Mouse (Mus musculus): ENCODE data around the gene Pln. TPM values are rescaled to one million over a fixed set of nuclear protein-coding genes. Genes with fewer than 3 reads are reported as not detected.

The Pln gene
- total and polyA plus RNA-seq, 2 experiments, result 0.09 TPM; not detected in 1

DNA sequence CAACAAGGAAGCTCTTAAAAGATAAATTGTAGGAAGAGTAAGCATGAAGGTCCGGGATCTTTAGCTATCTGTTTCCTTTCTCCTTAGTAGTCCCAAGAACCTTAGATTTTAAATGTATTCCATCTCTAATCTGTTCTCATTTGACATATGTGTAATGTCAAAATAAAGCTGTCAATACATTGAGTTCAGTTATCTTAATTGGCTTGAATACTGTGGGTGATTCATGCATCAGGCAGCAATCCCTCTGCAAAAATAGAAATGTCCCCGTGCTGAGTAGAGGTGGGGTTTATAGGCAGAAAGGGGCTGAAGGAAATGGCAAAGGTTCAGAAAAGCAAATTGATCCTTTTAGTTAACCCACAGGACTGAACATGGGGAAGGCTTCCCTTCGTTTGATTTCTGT, 8.2 kb upstream of the Pln start:
- no peaks in the 10 kb centered on the region; the same call in 1 of the 2 replicates for H3K36me3 ChIP-seq (ENCODE audit: control insufficient read depth, insufficient read depth, low read length)
- TF ChIP-seq POLR2A (IDR thresholded peaks at IDR 0.05; ENCODE audit: extremely low read depth, insufficient read depth, low read length) (no peak), CTCF (IDR thresholded peaks at IDR 0.05; ENCODE audit: low read depth, low read length) (no peak)
- H3K27me3 ChIP-seq (ENCODE audit: control insufficient read depth, insufficient read depth, low read length), result no peaks in the 10 kb centered on the region
- H3K79me2 ChIP-seq (ENCODE audit: control insufficient read depth, insufficient read depth, low read length), result peaks cover 16% of the 10 kb centered on the region; the same call in 1 of the 2 replicates
- no peak overlapping the region for H3K27ac ChIP-seq (replicated peaks; ENCODE audit: insufficient read depth, low read depth, low read length)
- no peak overlapping the region for H3K4me3 ChIP-seq (ENCODE audit: insufficient read depth, low read depth, low read length)
- no peak for DNase-seq (ENCODE audit: extremely low read depth, low read depth, low spot score)
- H3K9ac ChIP-seq (ENCODE audit: low read depth, low read length), result no peak overlapping the region
- peaks cover 8% of the 10 kb centered on the region for H3K4me1 ChIP-seq (ENCODE audit: control insufficient read depth, insufficient read depth, low read length)
- 46% methylated on average over 3 of the region's 3 CpGs for WGBS

- Histone ChIP-seq H3K9ac (ENCODE audit: low read depth, low read length) (no peak overlapping the region), H3K36me3 (ENCODE audit: control insufficient read depth, insufficient read depth, low read length) (peaks cover 2% of the 10 kb centered on the region), H3K4me1 (ENCODE audit: control insufficient read depth, insufficient read depth, low read length) (peaks cover 5% of the 10 kb centered on the region), H3K4me3 (ENCODE audit: insufficient read depth, low read depth, low read length) (no peak overlapping the region), H3K27me3 (ENCODE audit: control insufficient read depth, insufficient read depth, low read length) (no peaks in the 10 kb centered on the region), H3K79me2 (ENCODE audit: control insufficient read depth, insufficient read depth, low read length) (peaks cover 14% of the 10 kb centered on the region; the same call in 1 of the 2 replicates), H3K27ac (replicated peaks; ENCODE audit: insufficient read depth, low read depth, low read length) (no peak overlapping the region)
- DNase-seq (ENCODE audit: extremely low read depth, low read depth, low spot score), result peak; percentile 39
- WGBS, result 48% methylated on average over 2 of the region's 2 CpGs
- no peak for TF ChIP-seq CTCF (IDR thresholded peaks at IDR 0.05; ENCODE audit: low read depth, low read length)
- TF ChIP-seq POLR2A (IDR thresholded peaks at IDR 0.05; ENCODE audit: extremely low read depth, insufficient read depth, low read length), result no peak
Measured at GRCm38 (mm10) chr10:53332752-53333151, 4.7 kb upstream of the Pln start.

DNA sequence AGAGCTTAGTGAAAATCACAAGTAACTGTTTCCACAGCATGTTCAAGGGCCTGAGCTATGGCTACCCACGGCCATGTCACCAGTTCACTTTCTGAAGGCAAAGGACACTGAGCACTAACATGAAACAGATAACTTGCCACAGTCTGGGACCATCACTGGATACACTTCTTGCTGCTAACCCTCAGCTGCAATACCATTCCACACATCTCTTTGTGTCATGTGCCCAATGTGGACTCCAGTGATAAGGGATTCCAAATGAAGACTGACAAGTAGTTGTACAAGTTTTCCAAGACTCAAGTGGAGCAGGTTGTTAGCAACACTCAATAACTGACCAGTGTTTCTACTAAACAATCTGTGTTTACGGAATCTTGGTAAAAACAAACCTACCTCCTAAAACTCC, 2.2 kb upstream of the Pln start:
- 61% methylated on average over 2 of the region's 2 CpGs for WGBS
- Histone ChIP-seq H3K79me2 (ENCODE audit: control insufficient read depth, insufficient read depth, low read length) (peaks cover 9% of the 10 kb centered on the region; the same call in 1 of the 2 replicates), H3K27ac (replicated peaks; ENCODE audit: insufficient read depth, low read depth, low read length) (no peak overlapping the region), H3K4me3 (ENCODE audit: insufficient read depth, low read depth, low read length) (no peak overlapping the region), H3K4me1 (ENCODE audit: control insufficient read depth, insufficient read depth, low read length) (peaks cover 4% of the 10 kb centered on the region), H3K27me3 (ENCODE audit: control insufficient read depth, insufficient read depth, low read length) (no peaks in the 10 kb centered on the region), H3K9ac (ENCODE audit: low read depth, low read length) (no peak overlapping the region), H3K36me3 (ENCODE audit: control insufficient read depth, insufficient read depth, low read length) (peaks cover 2% of the 10 kb centered on the region)
- DNase-seq (ENCODE audit: extremely low read depth, low read depth, low spot score), result no peak
- TF ChIP-seq CTCF (IDR thresholded peaks at IDR 0.05; ENCODE audit: low read depth, low read length) (no peak), POLR2A (IDR thresholded peaks at IDR 0.05; ENCODE audit: extremely low read depth, insufficient read depth, low read length) (no peak)

GRCm38 (mm10) chr10:53335974-53336373, 1.5 kb upstream of the Pln start:
- no peak overlapping the region for H3K27ac ChIP-seq (replicated peaks; ENCODE audit: insufficient read depth, low read depth, low read length)
- TF ChIP-seq CTCF (IDR thresholded peaks at IDR 0.05; ENCODE audit: low read depth, low read length), result no peak
- TF ChIP-seq POLR2A (IDR thresholded peaks at IDR 0.05; ENCODE audit: extremely low read depth, insufficient read depth, low read length), result no peak
- 91% methylated on average over 3 of the region's 3 CpGs for WGBS
- H3K4me1 ChIP-seq (ENCODE audit: control insufficient read depth, insufficient read depth, low read length), result peaks cover 4% of the 10 kb centered on the region
- no peak for DNase-seq (ENCODE audit: extremely low read depth, low read depth, low spot score)
- no peaks in the 10 kb centered on the region for H3K27me3 ChIP-seq (ENCODE audit: control insufficient read depth, insufficient read depth, low read length)
- no peak overlapping the region for H3K4me3 ChIP-seq (ENCODE audit: insufficient read depth, low read depth, low read length)
- peaks cover 3% of the 10 kb centered on the region for H3K36me3 ChIP-seq (ENCODE audit: control insufficient read depth, insufficient read depth, low read length)
- peaks cover 8% of the 10 kb centered on the region; the same call in 1 of the 2 replicates for H3K79me2 ChIP-seq (ENCODE audit: control insufficient read depth, insufficient read depth, low read length)
- no peak overlapping the region for H3K9ac ChIP-seq (ENCODE audit: low read depth, low read length)

- Histone ChIP-seq H3K4me1 (ENCODE audit: control insufficient read depth, insufficient read depth, low read length) (peaks cover 4% of the 10 kb centered on the region), H3K27ac (replicated peaks; ENCODE audit: insufficient read depth, low read depth, low read length) (no peak overlapping the region), H3K36me3 (ENCODE audit: control insufficient read depth, insufficient read depth, low read length) (peaks cover 3% of the 10 kb centered on the region), H3K4me3 (ENCODE audit: insufficient read depth, low read depth, low read length) (no peak overlapping the region), H3K79me2 (ENCODE audit: control insufficient read depth, insufficient read depth, low read length) (peaks cover 18% of the 10 kb centered on the region; the same call in 1 of the 2 replicates), H3K9ac (ENCODE audit: low read depth, low read length) (no peak overlapping the region), H3K27me3 (ENCODE audit: control insufficient read depth, insufficient read depth, low read length) (no peaks in the 10 kb centered on the region)
- TF ChIP-seq POLR2A (IDR thresholded peaks at IDR 0.05; ENCODE audit: extremely low read depth, insufficient read depth, low read length), result no peak
- TF ChIP-seq CTCF (IDR thresholded peaks at IDR 0.05; ENCODE audit: low read depth, low read length), result no peak
- no peak for DNase-seq (ENCODE audit: extremely low read depth, low read depth, low spot score)
- WGBS, result 51% methylated on average over 2 of the region's 2 CpGs
Measured at GRCm38 (mm10) chr10:53339045-53339444, 1.6 kb downstream of the Pln start.

GRCm38 (mm10) chr10:53341288-53341965, 4.0 kb downstream of the Pln start:
- no peak for TF ChIP-seq POLR2A (IDR thresholded peaks at IDR 0.05; ENCODE audit: extremely low read depth, insufficient read depth, low read length)
- TF ChIP-seq CTCF (IDR thresholded peaks at IDR 0.05; ENCODE audit: low read depth, low read length), result peak; percentile 45
- no peak overlapping the region for H3K4me3 ChIP-seq (ENCODE audit: insufficient read depth, low read depth, low read length)
- H3K9ac ChIP-seq (ENCODE audit: low read depth, low read length), result no peak overlapping the region
- no peaks in the 10 kb centered on the region for H3K27me3 ChIP-seq (ENCODE audit: control insufficient read depth, insufficient read depth, low read length)
- H3K36me3 ChIP-seq (ENCODE audit: control insufficient read depth, insufficient read depth, low read length), result peaks cover 6% of the 10 kb centered on the region
- no peaks in the 10 kb centered on the region; the same call in 1 of the 2 replicates for H3K4me1 ChIP-seq (ENCODE audit: control insufficient read depth, insufficient read depth, low read length)
- H3K27ac ChIP-seq (replicated peaks; ENCODE audit: insufficient read depth, low read depth, low read length), result no peak overlapping the region
- WGBS, result 85% methylated on average over 7 of the region's 7 CpGs
- H3K79me2 ChIP-seq (ENCODE audit: control insufficient read depth, insufficient read depth, low read length), result peaks cover 18% of the 10 kb centered on the region; the same call in 1 of the 2 replicates
- DNase-seq (ENCODE audit: extremely low read depth, low read depth, low spot score), result no peak

Data from liver, adult 2 months (tissue).